In the genomic region with DNA sequence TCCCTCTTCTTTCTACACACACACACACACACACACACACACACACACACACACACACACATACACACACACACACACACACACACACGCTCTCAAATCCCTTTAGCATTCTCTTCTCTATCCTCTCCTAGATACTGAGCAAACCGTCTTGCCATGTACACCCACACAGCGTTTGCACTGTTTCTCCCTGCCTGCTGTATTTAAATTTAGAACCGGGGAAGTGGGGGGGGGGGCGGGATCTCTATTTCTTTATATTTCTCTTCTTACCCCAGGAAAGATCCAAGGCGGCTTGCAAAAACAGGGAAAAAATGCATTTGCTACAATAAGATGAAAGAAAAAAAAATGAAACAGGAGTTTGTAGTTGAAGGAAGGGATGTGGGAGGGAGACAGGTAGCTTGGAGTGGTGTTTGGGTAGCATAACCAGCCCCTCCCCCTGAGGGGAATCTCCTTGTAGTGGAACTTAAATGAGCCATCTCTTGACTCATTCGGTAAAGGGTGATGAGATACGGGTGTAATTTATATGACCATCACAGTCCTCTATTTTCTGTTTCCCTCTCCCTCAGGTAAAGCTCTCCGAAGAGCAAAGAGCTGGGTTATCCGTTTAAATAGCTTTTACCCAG, we compare ENCODE assay signal across 8 mouse cellular contexts. TPM values are rescaled to one million over a fixed set of nuclear protein-coding genes. Genes with fewer than 3 reads are reported as not detected.
DNase-seq lines count a peak whose midpoint lies in the region; ATAC-seq lines count a peak whose summit lies in the region.

No protein-coding gene starts in this region.

- peak overlapping the region; percentile 51 for H3K4me3 ChIP-seq in neural tube, embryonic 11.5 days (ENCODE audit: low read depth, low read length)

- DNase-seq in cerebellum, adult 11 months = peak; percentile 30
- no peak for DNase-seq in neural tube, embryonic 11.5 days (ENCODE audit: low spot score)
- DNase-seq in neural tube, embryonic 10.5 days (ENCODE audit: extremely low spot score, low spot score) = no peak
- DNase-seq in left cerebral cortex, postnatal 25 days (ENCODE audit: low spot score in 2 of 2) = peak; percentile 50 to 80
- peak; percentile 49 for DNase-seq in retina, postnatal 1 day
- DNase-seq in lung, postnatal 14 days = no peak
- DNase-seq in gastrocnemius, adult 18-20 months (ENCODE audit: low spot score) = no peak

- 12% methylated on average over 10 of the region's 10 CpGs for WGBS in neural tube, embryonic 11.5 days

- no peaks in the 10 kb centered on the region for H3K4me1 ChIP-seq in neural tube, embryonic 11.5 days (ENCODE audit: control insufficient read depth, insufficient read depth, low read length)

- H3K27ac ChIP-seq in neural tube, embryonic 11.5 days (ENCODE audit: low read depth, low read length) = no peak overlapping the region

- H3K27me3 ChIP-seq in neural tube, embryonic 11.5 days (ENCODE audit: control insufficient read depth, insufficient read depth, low read length) = no peaks in the 10 kb centered on the region

- H3K36me3 ChIP-seq in neural tube, embryonic 11.5 days (ENCODE audit: control insufficient read depth, insufficient read depth, low read length) = no peaks in the 10 kb centered on the region

- no peaks in the 10 kb centered on the region for H3K9me3 ChIP-seq in neural tube, embryonic 11.5 days (ENCODE audit: control insufficient read depth, low read length)

- peak overlapping the region; percentile 50 for H3K4me2 ChIP-seq in neural tube, embryonic 11.5 days (ENCODE audit: low read depth)

- no peak for ATAC-seq in cerebellum, adult (ENCODE audit: insufficient number of reproducible peaks, low FRiP score, low TSS enrichment)
- peak; percentile 33; the same call in 1 of the 2 replicates for ATAC-seq in neural tube, embryonic 11.5 days (ENCODE audit: insufficient read depth, low FRiP score, low TSS enrichment)

- peak overlapping the region; percentile 91 for H3K9ac ChIP-seq in neural tube, embryonic 11.5 days (ENCODE audit: low read length)

- intact Hi-C loops in left cerebral cortex, postnatal 25 days (cut with DNase I) = loop anchor here (2.0 to 10.0 kb wide), 3 partner anchors 69 to 621 kb away; no protein-coding TSS in a partner anchor

RNA-seq across cellular contexts. Expression of gene Fam171b, which starts 0.9 kb away (rescaled TPM):
- 64.0 and 73.0 TPM in 2 replicates for polyA plus RNA-seq in neural tube, embryonic 11.5 days (2014; fragmentation: Nextera tagmentation; extraction: Ambion mirVana)
- total RNA-seq in left cerebral cortex, postnatal 25 days (2021) = 100 to 1,000 TPM; 205 to 213 TPM
- 1 to 10 TPM in 1 of 2 experiments, under 1 TPM in 1; 1.00 to 1.6 TPM for total RNA-seq in gastrocnemius, adult 18-20 months (2021)

Comparison
In these comparisons a context has a peak if more than half of its experiments do, and no peak if none do; other contexts are left out.
1. DNase-seq: peak in cerebellum, adult 11 months (single experiment), left cerebral cortex, postnatal 25 days (2 of 2) and retina, postnatal 1 day (single experiment); none in neural tube, embryonic 11.5 days (single experiment), neural tube, embryonic 10.5 days (single experiment), lung, postnatal 14 days (single experiment) and gastrocnemius, adult 18-20 months (single experiment).
2. RNA of gene Fam171b, which starts 0.9 kb away (total RNA-seq): 205 to 213 TPM in left cerebral cortex, postnatal 25 days; 1.00 to 1.6 TPM in gastrocnemius, adult 18-20 months; every median in the first group is over 10 times any median in the second.